Mouse (Mus musculus) heart, embryonic 16.5 days (tissue): ENCODE data around the gene Pi4ka. TPM values are rescaled to one million over a fixed set of nuclear protein-coding genes. Genes with fewer than 3 reads are reported as not detected.

Experiments used
- ATAC-seq: fragments of 200-750 bp; cut with Nextera tagmentation; replicated peaks from 2 replicates; pipeline ENCODE4 v1.8.0; 2017; ENCODE audit warnings: moderate number of reproducible peaks; ENCODE audit not compliant: insufficient read depth, low FRiP score; ENCODE audit errors: extremely low read depth
- H3K27ac ChIP-seq: fragments of 300-500 bp; sonication (generic); 2 replicates; pipeline ENCODE4 v1.5.1; 2014; ENCODE audit warnings: mild to moderate bottlenecking, low read length, control low read depth, moderate library complexity
- H3K27me3 ChIP-seq: fragments of 300-500 bp; sonication (generic); 2 replicates; pipeline ENCODE4 v1.6.1; 2014; ENCODE audit warnings: low read length, mixed read lengths; ENCODE audit not compliant: control insufficient read depth, insufficient read depth
- H3K36me3 ChIP-seq: fragments of 300-500 bp; sonication (generic); 2 replicates; pipeline ENCODE4 v1.6.1; 2014; ENCODE audit not compliant: control insufficient read depth, insufficient read depth
- H3K4me1 ChIP-seq: fragments of 300-500 bp; sonication (generic); 2 replicates; pipeline ENCODE4 v1.6.1; 2014; ENCODE audit warnings: low read length, mixed read lengths; ENCODE audit not compliant: control insufficient read depth, insufficient read depth
- H3K4me2 ChIP-seq: fragments of 300-500 bp; sonication (generic); 2 replicates; pipeline ENCODE4 v1.6.1; 2014; ENCODE audit warnings: low read depth, mild to moderate bottlenecking, control low read depth, low read length
- H3K4me3 ChIP-seq: fragments of 300-500 bp; sonication (generic); 2 replicates; pipeline ENCODE4 v1.5.1; 2014; ENCODE audit warnings: mild to moderate bottlenecking, control low read depth, low read length
- H3K9ac ChIP-seq: fragments of 300-500 bp; sonication (generic); 2 replicates; pipeline ENCODE4 v1.6.1; 2014; ENCODE audit warnings: low read length, control low read depth
- H3K9me3 ChIP-seq: fragments of 300-500 bp; sonication (generic); replicated peaks from 2 replicates; pipeline ENCODE4 v1.6.1; 2016; ENCODE audit warnings: low read length; ENCODE audit not compliant: control insufficient read depth
- WGBS: fragments of 180-500 bp; shearing (Covaris S2); extraction: QIAGEN DNeasy Blood & Tissue Kit; methylation state at CpG from one replicate; pipeline ENCODE4 v1.1.7; 2014; 5-methylcytosine and 5-hydroxymethylcytosine counted together
- polyA plus RNA-seq: library from polyadenylated mRNA; unstranded; fragments of >200 nt; fragmentation: Nextera tagmentation; extraction: Ambion mirVana; gene quantifications from 2 replicates; pipeline ENCODE4 v1.2.1, GENCODE M21; 2015

The Pi4ka gene
- polyA plus RNA-seq, 1 experiment from 2014 or later = 30.8 TPM

- Histone ChIP-seq H3K4me1 (no peaks in the 10 kb centered on the region), H3K36me3 (peaks cover 17% of the 10 kb centered on the region), H3K9me3 (no peaks in the 10 kb centered on the region), H3K27ac (no peak overlapping the region), H3K4me3 (no peak overlapping the region), H3K4me2 (no peak overlapping the region), H3K27me3 (no peaks in the 10 kb centered on the region), H3K9ac (no peak overlapping the region)
- no peak for ATAC-seq
- 57% methylated on average over 8 of the region's 8 CpGs for WGBS
Observed at GRCm38 (mm10) chr16:17345141-17345812, 60.8 kb downstream of the Pi4ka start.

GRCm38 (mm10) chr16:17341847-17342246 is 64.3 kb downstream of the Pi4ka start:
- 87% methylated on average over 4 of the region's 4 CpGs for WGBS
- no peaks in the 10 kb centered on the region for H3K27me3 ChIP-seq
- H3K36me3 ChIP-seq = peaks cover 14% of the 10 kb centered on the region
- no peak overlapping the region for H3K4me2 ChIP-seq
- no peak overlapping the region for H3K27ac ChIP-seq
- no peak overlapping the region for H3K4me3 ChIP-seq
- no peaks in the 10 kb centered on the region for H3K9me3 ChIP-seq
- H3K4me1 ChIP-seq = no peaks in the 10 kb centered on the region
- no peak overlapping the region for H3K9ac ChIP-seq
- no peak for ATAC-seq

DNA sequence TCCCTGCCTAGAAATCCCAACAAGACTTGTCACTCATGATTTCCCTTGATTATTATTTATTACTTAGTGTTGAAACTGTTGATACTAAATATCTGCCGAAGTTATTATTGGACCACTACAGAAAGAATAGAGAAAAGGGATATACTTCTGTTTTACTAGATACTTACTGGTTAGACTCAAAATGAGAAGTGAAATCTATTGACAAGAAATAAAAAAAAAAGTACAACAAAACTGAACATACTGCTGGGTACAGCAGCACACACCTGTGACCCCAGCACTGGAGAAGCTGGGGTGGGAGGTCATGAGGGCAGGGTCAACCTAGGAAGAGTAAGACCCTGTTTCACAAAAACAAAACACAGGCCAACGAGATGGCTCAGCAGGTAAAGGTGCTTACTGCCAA is 65.4 kb downstream of the Pi4ka start:
- no peak overlapping the region for H3K9ac ChIP-seq
- no peak overlapping the region for H3K4me3 ChIP-seq
- no peak for ATAC-seq
- H3K4me2 ChIP-seq = no peak overlapping the region
- no peaks in the 10 kb centered on the region for H3K9me3 ChIP-seq
- no peaks in the 10 kb centered on the region for H3K27me3 ChIP-seq
- WGBS = 80% methylated on average over 2 of the region's 2 CpGs
- H3K4me1 ChIP-seq = no peaks in the 10 kb centered on the region
- H3K27ac ChIP-seq = no peak overlapping the region
- peaks cover 14% of the 10 kb centered on the region for H3K36me3 ChIP-seq

DNA sequence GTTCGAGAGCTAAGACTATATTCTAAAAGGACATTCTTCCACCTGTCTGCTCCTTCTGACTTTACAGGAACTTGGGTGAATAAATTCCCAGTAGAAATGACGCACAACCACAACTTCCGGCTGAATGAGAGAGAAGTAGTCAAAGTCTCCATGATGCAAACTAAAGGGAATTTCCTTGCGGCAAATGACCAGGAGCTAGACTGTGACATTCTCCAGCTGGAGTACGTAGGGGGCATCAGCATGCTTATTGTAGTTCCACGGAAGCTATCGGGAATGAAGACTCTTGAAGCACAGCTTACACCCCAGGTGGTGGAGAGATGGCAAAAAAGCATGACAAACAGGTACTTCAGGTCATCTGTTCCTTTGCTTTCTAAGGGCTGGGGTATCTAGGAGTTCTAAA is 66.4 kb downstream of the Pi4ka start:
- Histone ChIP-seq H3K27ac (no peak overlapping the region), H3K9me3 (no peaks in the 10 kb centered on the region), H3K4me1 (no peaks in the 10 kb centered on the region), H3K9ac (no peak overlapping the region), H3K4me3 (no peak overlapping the region), H3K27me3 (no peaks in the 10 kb centered on the region), H3K36me3 (peaks cover 14% of the 10 kb centered on the region), H3K4me2 (no peak overlapping the region)
- no peak for ATAC-seq
- 77% methylated on average over 7 of the region's 7 CpGs for WGBS

- Histone ChIP-seq H3K9me3 (no peaks in the 10 kb centered on the region), H3K4me1 (no peaks in the 10 kb centered on the region), H3K36me3 (0 out of 2 replicates have a peak, but pooled peaks cover 3% of the 10 kb centered on the region), H3K4me3 (no peak overlapping the region), H3K4me2 (no peak overlapping the region), H3K27ac (no peak overlapping the region), H3K27me3 (no peaks in the 10 kb centered on the region), H3K9ac (no peak overlapping the region)
- ATAC-seq = no peak
- WGBS = 46% methylated on average over 1 of the region's 1 CpGs
Observed at GRCm38 (mm10) chr16:17336089-17336488, 70.0 kb downstream of the Pi4ka start.

- no peak overlapping the region for H3K4me2 ChIP-seq
- H3K9me3 ChIP-seq = no peaks in the 10 kb centered on the region
- H3K27me3 ChIP-seq = no peaks in the 10 kb centered on the region
- ATAC-seq = no peak
- 0 out of 2 replicates have a peak, but pooled peaks cover under 1% of the 10 kb centered on the region for H3K36me3 ChIP-seq
- H3K9ac ChIP-seq = no peak overlapping the region
- no peak overlapping the region for H3K27ac ChIP-seq
- no peaks in the 10 kb centered on the region for H3K4me1 ChIP-seq
- H3K4me3 ChIP-seq = no peak overlapping the region
Observed at GRCm38 (mm10) chr16:17334574-17334973, 71.5 kb downstream of the Pi4ka start.

GRCm38 (mm10) chr16:17331855-17332254 is 74.3 kb downstream of the Pi4ka start:
- Histone ChIP-seq H3K9me3 (no peaks in the 10 kb centered on the region), H3K27me3 (no peaks in the 10 kb centered on the region), H3K9ac (no peak overlapping the region), H3K4me2 (no peak overlapping the region), H3K4me3 (no peak overlapping the region), H3K27ac (no peak overlapping the region), H3K36me3 (no peaks in the 10 kb centered on the region), H3K4me1 (no peaks in the 10 kb centered on the region)
- no peak for ATAC-seq
- WGBS = 89% methylated on average over 5 of the region's 5 CpGs

DNA sequence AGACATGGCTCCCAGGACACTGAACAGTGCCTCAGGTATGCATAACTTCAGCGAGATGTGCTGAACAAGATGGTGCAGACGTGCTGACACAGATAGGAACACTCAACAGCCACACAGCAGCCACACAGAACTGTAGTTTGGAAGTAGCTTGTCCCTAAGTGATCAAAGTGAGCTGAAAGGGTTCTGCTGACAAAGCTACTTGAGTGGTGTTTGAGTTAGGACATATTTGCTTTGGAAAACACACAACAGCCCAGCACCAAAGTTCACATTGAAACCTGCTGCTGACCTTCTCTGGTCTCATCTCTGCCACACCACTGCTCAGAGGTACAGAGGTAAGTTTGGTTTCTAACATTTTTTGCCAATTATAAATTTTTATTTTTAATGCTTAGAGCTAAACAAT is 75.0 kb downstream of the Pi4ka start, which contains the start of gene Serpind1:
TSS of gene Serpind1 (plus strand) at position 256 of the 400 bp plus-strand sequence.
- Histone ChIP-seq H3K27ac (no peak within 1 kb of the TSS), H3K27me3 (no peaks in the 10 kb centered on the region), H3K4me2 (no peak within 1 kb of the TSS), H3K9me3 (no peaks in the 10 kb centered on the region), H3K4me3 (no peak within 1 kb of the TSS), H3K9ac (no peak within 1 kb of the TSS), H3K4me1 (no peaks in the 10 kb centered on the region), H3K36me3 (no peaks in the 10 kb centered on the region)
- ATAC-seq = no peak
- WGBS = 33% methylated on average over 2 of the region's 2 CpGs

- H3K27me3 ChIP-seq = no peaks in the 10 kb centered on the region
- peaks cover 4% of the 10 kb centered on the region; the same call in 1 of the 2 replicates for H3K36me3 ChIP-seq
- ATAC-seq = no peak
- WGBS = 75% methylated on average over 1 of the region's 1 CpGs
- no peak overlapping the region for H3K4me2 ChIP-seq
- no peaks in the 10 kb centered on the region for H3K4me1 ChIP-seq
- H3K27ac ChIP-seq = no peak overlapping the region
- no peak overlapping the region for H3K9ac ChIP-seq
- no peaks in the 10 kb centered on the region for H3K9me3 ChIP-seq
- no peak overlapping the region for H3K4me3 ChIP-seq
Observed at GRCm38 (mm10) chr16:17329848-17330570, 76.1 kb downstream of the Pi4ka start.
